Mouse (Mus musculus): Measurements from ENCODE around the gene Ppia. TPM values are rescaled to one million over a fixed set of nuclear protein-coding genes. Genes with fewer than 3 reads are reported as not detected.
"Not testable (repeated sequence)": the region's sequence is repeated elsewhere in the genome, so short reads cannot be mapped to it uniquely, and the experiment has no call there.

The Ppia gene
- polyA plus RNA-seq, 1 experiment from 2014 or later, result 4,786 TPM

- peak within 1 kb of the TSS; percentile 89 for H3K9ac ChIP-seq (ENCODE audit: low read length)
- DNase-seq (ENCODE audit: low spot score), result peak; percentile 99
- H3K4me3 ChIP-seq (ENCODE audit: low read depth, low read length), result peak within 1 kb of the TSS; percentile 80
- no peaks in the 10 kb centered on the region for H3K36me3 ChIP-seq (ENCODE audit: control insufficient read depth, insufficient read depth, low read length)
- WGBS, result under 1% methylated on average over 78 of the region's 80 CpGs
- H3K9me3 ChIP-seq (ENCODE audit: control insufficient read depth, low read length), result no peaks in the 10 kb centered on the region
- peak within 1 kb of the TSS; percentile 97 for H3K27ac ChIP-seq (replicated peaks)
- H3K27me3 ChIP-seq (ENCODE audit: control insufficient read depth, insufficient read depth, low read length), result no peaks in the 10 kb centered on the region
- peak; percentile 100 for ATAC-seq (ENCODE audit: low FRiP score, low TSS enrichment)
- peak; percentile 64 for TF ChIP-seq CTCF (IDR thresholded peaks at IDR 0.05; ENCODE audit: low read depth)
- TF ChIP-seq EP300 (optimal IDR thresholded peaks at IDR 0.05), result no peak
- H3K4me1 ChIP-seq (replicated peaks; ENCODE audit: control insufficient read depth, insufficient read depth), result no peaks in the 10 kb centered on the region
- peak within 1 kb of the TSS; percentile 60 for H3K4me2 ChIP-seq (replicated peaks; ENCODE audit: low read depth)
Observed at GRCm38 (mm10) chr11:6444077-6444853, 29.0 kb downstream of the Ppia start, which contains the start of gene H2afv. Gene H2afv, minus strand, starts transcription at chr11:6444443.

GRCm38 (mm10) chr11:6445441-6445840, 30.2 kb downstream of the Ppia start:
- no peak for ATAC-seq (ENCODE audit: low FRiP score, low TSS enrichment)
- Histone ChIP-seq H3K4me1 (replicated peaks; ENCODE audit: control insufficient read depth, insufficient read depth) (no peaks in the 10 kb centered on the region), H3K27ac (replicated peaks) (no peak overlapping the region), H3K36me3 (ENCODE audit: control insufficient read depth, insufficient read depth, low read length) (no peaks in the 10 kb centered on the region), H3K4me2 (replicated peaks; ENCODE audit: low read depth) (no peak overlapping the region), H3K27me3 (ENCODE audit: control insufficient read depth, insufficient read depth, low read length) (no peaks in the 10 kb centered on the region), H3K9ac (ENCODE audit: low read length) (no peak overlapping the region), H3K4me3 (ENCODE audit: low read depth, low read length) (no peak overlapping the region), H3K9me3 (ENCODE audit: control insufficient read depth, low read length) (no peaks in the 10 kb centered on the region)
- DNase-seq (ENCODE audit: low spot score), result no peak
- TF ChIP-seq CTCF (IDR thresholded peaks at IDR 0.05; ENCODE audit: low read depth) (peak; percentile 15; the same call in 1 of the 2 replicates), EP300 (optimal IDR thresholded peaks at IDR 0.05) (no peak)
- 75% methylated on average over 4 of the region's 4 CpGs for WGBS

DNA sequence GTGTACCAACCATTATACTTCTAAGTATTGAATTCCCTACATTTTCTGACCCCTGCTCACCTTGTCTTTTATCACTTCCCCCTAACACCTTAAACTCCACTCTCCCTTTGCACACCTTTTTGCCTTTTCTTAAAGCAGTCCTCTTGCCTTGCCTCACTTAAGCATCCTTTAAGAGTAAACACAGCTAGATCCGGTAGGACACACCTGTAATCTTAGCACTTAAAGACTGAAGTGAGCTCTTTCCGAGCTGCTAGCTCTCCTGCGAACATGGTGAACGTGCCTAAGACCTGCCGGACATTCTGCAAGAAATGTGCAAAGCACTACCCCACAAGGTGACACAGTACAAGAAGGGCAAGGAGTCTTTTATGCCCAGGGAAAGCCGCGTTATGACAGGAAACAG, 30.7 kb downstream of the Ppia start:
- Histone ChIP-seq H3K36me3 (ENCODE audit: control insufficient read depth, insufficient read depth, low read length) (no peaks in the 10 kb centered on the region), H3K4me3 (ENCODE audit: low read depth, low read length) (no peak overlapping the region), H3K4me1 (replicated peaks; ENCODE audit: control insufficient read depth, insufficient read depth) (no peaks in the 10 kb centered on the region), H3K27ac (replicated peaks) (no peak overlapping the region), H3K9me3 (ENCODE audit: control insufficient read depth, low read length) (no peaks in the 10 kb centered on the region), H3K27me3 (ENCODE audit: control insufficient read depth, insufficient read depth, low read length) (no peaks in the 10 kb centered on the region), H3K9ac (ENCODE audit: low read length) (no peak overlapping the region), H3K4me2 (replicated peaks; ENCODE audit: low read depth) (no peak overlapping the region)
- 87% methylated on average over 7 of the region's 7 CpGs for WGBS
- TF ChIP-seq CTCF (IDR thresholded peaks at IDR 0.05; ENCODE audit: low read depth), result no peak
- TF ChIP-seq EP300 (optimal IDR thresholded peaks at IDR 0.05), result no peak
- DNase-seq (ENCODE audit: low spot score), result no peak
- no peak for ATAC-seq (ENCODE audit: low FRiP score, low TSS enrichment)

DNA sequence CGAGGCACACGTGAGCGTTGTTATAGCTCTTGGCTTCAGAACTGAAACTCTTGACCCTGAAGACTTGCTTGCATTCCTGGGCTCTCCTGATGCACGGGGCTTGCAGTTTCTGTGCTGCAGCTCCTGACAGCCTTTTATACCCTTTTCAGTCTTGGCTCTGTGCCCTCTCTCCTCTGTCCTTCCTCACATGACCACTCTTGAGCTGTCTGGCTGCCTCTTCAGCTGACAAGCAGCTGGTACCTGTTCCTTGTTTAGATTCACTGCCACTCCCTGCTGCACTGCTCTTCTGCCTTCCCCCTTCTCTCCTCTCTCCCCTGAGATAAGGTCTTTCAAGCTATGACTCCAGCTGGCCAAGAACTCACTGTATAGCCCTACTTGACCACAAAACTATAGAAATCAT, 32.2 kb downstream of the Ppia start:
- no peak for ATAC-seq (ENCODE audit: low FRiP score, low TSS enrichment)
- H3K9ac ChIP-seq (ENCODE audit: low read length), result no peak overlapping the region
- H3K27me3 ChIP-seq (ENCODE audit: control insufficient read depth, insufficient read depth, low read length), result no peaks in the 10 kb centered on the region
- H3K27ac ChIP-seq (replicated peaks), result no peak overlapping the region
- no peak for DNase-seq (ENCODE audit: low spot score)
- no peaks in the 10 kb centered on the region for H3K4me1 ChIP-seq (replicated peaks; ENCODE audit: control insufficient read depth, insufficient read depth)
- H3K36me3 ChIP-seq (ENCODE audit: control insufficient read depth, insufficient read depth, low read length), result no peaks in the 10 kb centered on the region
- H3K4me2 ChIP-seq (replicated peaks; ENCODE audit: low read depth), result no peak overlapping the region
- no peaks in the 10 kb centered on the region for H3K9me3 ChIP-seq (ENCODE audit: control insufficient read depth, low read length)
- WGBS, result 71% methylated on average over 4 of the region's 4 CpGs
- no peak overlapping the region for H3K4me3 ChIP-seq (ENCODE audit: low read depth, low read length)
- TF ChIP-seq CTCF (IDR thresholded peaks at IDR 0.05; ENCODE audit: low read depth) (no peak), EP300 (optimal IDR thresholded peaks at IDR 0.05) (no peak)

- not testable (repeated sequence) for H3K9me3 ChIP-seq (ENCODE audit: control insufficient read depth, low read length); H3K9ac ChIP-seq (ENCODE audit: low read length); H3K36me3 ChIP-seq (ENCODE audit: control insufficient read depth, insufficient read depth, low read length); H3K27ac ChIP-seq (replicated peaks); ATAC-seq (ENCODE audit: low FRiP score, low TSS enrichment); H3K4me3 ChIP-seq (ENCODE audit: low read depth, low read length); DNase-seq (ENCODE audit: low spot score); H3K4me2 ChIP-seq (replicated peaks; ENCODE audit: low read depth); H3K4me1 ChIP-seq (replicated peaks; ENCODE audit: control insufficient read depth, insufficient read depth); H3K27me3 ChIP-seq (ENCODE audit: control insufficient read depth, insufficient read depth, low read length)
- WGBS, result 92% methylated on average over 5 of the region's 5 CpGs
Observed at GRCm38 (mm10) chr11:6448155-6448554, 32.9 kb downstream of the Ppia start.

GRCm38 (mm10) chr11:6456083-6456482, 40.8 kb downstream of the Ppia start:
- no peak for ATAC-seq (ENCODE audit: low FRiP score, low TSS enrichment)

More at GRCm38 (mm10) chr11:6456083-6456482, 40.8 kb downstream of the Ppia start:
- WGBS, result 68% methylated on average over 6 of the region's 6 CpGs
- Histone ChIP-seq H3K27ac (replicated peaks) (no peak overlapping the region), H3K4me1 (replicated peaks; ENCODE audit: control insufficient read depth, insufficient read depth) (no peaks in the 10 kb centered on the region), H3K9ac (ENCODE audit: low read length) (no peak overlapping the region), H3K4me2 (replicated peaks; ENCODE audit: low read depth) (no peak overlapping the region), H3K9me3 (ENCODE audit: control insufficient read depth, low read length) (no peaks in the 10 kb centered on the region), H3K4me3 (ENCODE audit: low read depth, low read length) (no peak overlapping the region), H3K27me3 (ENCODE audit: control insufficient read depth, insufficient read depth, low read length) (no peaks in the 10 kb centered on the region), H3K36me3 (ENCODE audit: control insufficient read depth, insufficient read depth, low read length) (no peaks in the 10 kb centered on the region)
- DNase-seq (ENCODE audit: low spot score), result no peak
- TF ChIP-seq EP300 (optimal IDR thresholded peaks at IDR 0.05) (no peak), CTCF (IDR thresholded peaks at IDR 0.05; ENCODE audit: low read depth) (no peak)
